Mouse (Mus musculus) splenic B cell, adult 2 months (primary cell): ENCODE results near the gene Gabpb1.
"Not testable (repeated sequence)": the region's sequence is repeated elsewhere in the genome, so short reads cannot be mapped to it uniquely, and the experiment has no call there.

Source experiments
- DNase-seq: peaks from one replicate; pipeline ENCODE4 v3.0.0-alpha.2; 2011; ENCODE audit warnings: low read depth, low spot score
- H3K27me3 ChIP-seq: 2 replicates; pipeline ENCODE4 v1.6.1; 2012; ENCODE audit warnings: mild to moderate bottlenecking, low read length, moderate library complexity, mixed read lengths; ENCODE audit not compliant: control insufficient read depth, poor library complexity, insufficient read depth, severe bottlenecking
- H3K36me3 ChIP-seq: 2 replicates; pipeline ENCODE4 v1.6.1; 2012; ENCODE audit warnings: mild to moderate bottlenecking, low read length, moderate library complexity, mixed read lengths; ENCODE audit not compliant: control insufficient read depth, poor library complexity, insufficient read depth, severe bottlenecking

Gabpb1 gene

GRCm38 (mm10) chr2:126618470-126619179 is 57.5 kb downstream of the Gabpb1 start:
- no peaks in the 10 kb centered on the region for H3K27me3 ChIP-seq
- no peak for DNase-seq
- no peaks in the 10 kb centered on the region for H3K36me3 ChIP-seq

- no peak for DNase-seq
- H3K27me3 ChIP-seq: no peaks in the 10 kb centered on the region
- no peaks in the 10 kb centered on the region for H3K36me3 ChIP-seq
Observed at GRCm38 (mm10) chr2:126615355-126615754, 60.8 kb downstream of the Gabpb1 start.

GRCm38 (mm10) chr2:126609600-126609999 is 66.5 kb downstream of the Gabpb1 start:
- not testable (repeated sequence) for H3K36me3 ChIP-seq, DNase-seq, H3K27me3 ChIP-seq

- no peak for DNase-seq
- no peaks in the 10 kb centered on the region for H3K27me3 ChIP-seq
- H3K36me3 ChIP-seq: no peaks in the 10 kb centered on the region
Observed at GRCm38 (mm10) chr2:126607553-126608203, 68.5 kb downstream of the Gabpb1 start.

GRCm38 (mm10) chr2:126606688-126607062 is 69.5 kb downstream of the Gabpb1 start:
- Histone ChIP-seq H3K36me3 (no peaks in the 10 kb centered on the region), H3K27me3 (no peaks in the 10 kb centered on the region)
- DNase-seq: no peak

GRCm38 (mm10) chr2:126606061-126606687 is 70.0 kb downstream of the Gabpb1 start:
- DNase-seq: peak; percentile 35
- H3K27me3 ChIP-seq: no peaks in the 10 kb centered on the region
- no peaks in the 10 kb centered on the region for H3K36me3 ChIP-seq

- peak; percentile 76 for DNase-seq
- no peaks in the 10 kb centered on the region for H3K36me3 ChIP-seq
- no peaks in the 10 kb centered on the region for H3K27me3 ChIP-seq
Observed at GRCm38 (mm10) chr2:126601918-126602600, 74.1 kb downstream of the Gabpb1 start.

- no peak for DNase-seq
- Histone ChIP-seq H3K27me3 (no peaks in the 10 kb centered on the region), H3K36me3 (no peaks in the 10 kb centered on the region)
Observed at GRCm38 (mm10) chr2:126600533-126600932, 75.6 kb downstream of the Gabpb1 start.

- Histone ChIP-seq H3K27me3 (no peaks in the 10 kb centered on the region), H3K36me3 (no peaks in the 10 kb centered on the region)
- peak; percentile 61 for DNase-seq
Observed at GRCm38 (mm10) chr2:126599005-126599404, 77.1 kb downstream of the Gabpb1 start.

GRCm38 (mm10) chr2:126598359-126598758 is 77.8 kb downstream of the Gabpb1 start:
- DNase-seq: no peak
- H3K36me3 ChIP-seq: no peaks in the 10 kb centered on the region
- H3K27me3 ChIP-seq: no peaks in the 10 kb centered on the region

GRCm38 (mm10) chr2:126597279-126598241 is 78.6 kb downstream of the Gabpb1 start:
- DNase-seq: peak; percentile 56
- no peaks in the 10 kb centered on the region for H3K27me3 ChIP-seq
- H3K36me3 ChIP-seq: no peaks in the 10 kb centered on the region

GRCm38 (mm10) chr2:126596347-126597072 is 79.6 kb downstream of the Gabpb1 start:
- no peak for DNase-seq
- Histone ChIP-seq H3K27me3 (no peaks in the 10 kb centered on the region), H3K36me3 (no peaks in the 10 kb centered on the region)

- H3K27me3 ChIP-seq: no peaks in the 10 kb centered on the region
- no peaks in the 10 kb centered on the region for H3K36me3 ChIP-seq
- peak; percentile 85 for DNase-seq
Observed at GRCm38 (mm10) chr2:126593831-126594610, 82.1 kb downstream of the Gabpb1 start.
